Mouse (Mus musculus) intestine, postnatal 0 days (tissue): ENCODE measurements around the gene Platr17. TPM values are rescaled to one million over a fixed set of nuclear protein-coding genes. Genes with fewer than 3 reads are reported as not detected.

Source experiments
- ATAC-seq: fragments of 200-750 bp; cut with Nextera tagmentation; 2 replicates; pipeline ENCODE4 v1.8.0; 2017; ENCODE audit warnings: mild to moderate bottlenecking, moderate TSS enrichment, moderate library complexity
- H3K27ac ChIP-seq: fragments of 300-500 bp; sonication (generic); 2 replicates; pipeline ENCODE4 v1.5.1; 2014; ENCODE audit warnings: mild to moderate bottlenecking, low read depth, low read length, moderate library complexity
- H3K27me3 ChIP-seq: fragments of 300-500 bp; sonication (generic); replicated peaks from 2 replicates; pipeline ENCODE4 v1.6.1; 2014; ENCODE audit warnings: low read length, mixed read lengths; ENCODE audit not compliant: control insufficient read depth, insufficient read depth
- H3K36me3 ChIP-seq: fragments of 300-500 bp; sonication (generic); 2 replicates; pipeline ENCODE4 v1.6.1; 2014; ENCODE audit warnings: mild to moderate bottlenecking, moderate library complexity; ENCODE audit not compliant: control insufficient read depth, insufficient read depth
- H3K4me1 ChIP-seq: fragments of 300-500 bp; sonication (generic); replicated peaks from 2 replicates; pipeline ENCODE4 v1.6.1; 2014; ENCODE audit warnings: antibody characterized with exemption, low read length, mixed read lengths; ENCODE audit not compliant: control insufficient read depth, insufficient read depth
- H3K4me2 ChIP-seq: fragments of 300-500 bp; sonication (generic); replicated peaks from 2 replicates; pipeline ENCODE4 v1.6.1; 2014; ENCODE audit warnings: low read depth, mild to moderate bottlenecking, moderate library complexity
- H3K4me3 ChIP-seq: fragments of 300-500 bp; sonication (generic); 2 replicates; pipeline ENCODE4 v1.5.1; 2014; ENCODE audit warnings: low read depth, low read length
- H3K9ac ChIP-seq: fragments of 300-500 bp; sonication (generic); 2 replicates; pipeline ENCODE4 v1.6.1; 2014; ENCODE audit warnings: mild to moderate bottlenecking, low read depth, low read length
- H3K9me3 ChIP-seq: fragments of 300-500 bp; sonication (generic); 2 replicates; pipeline ENCODE4 v1.6.1; 2016; ENCODE audit warnings: mixed run types; ENCODE audit not compliant: control insufficient read depth
- CTCF ChIP-seq: sonication (generic); IDR thresholded peaks from 2 replicates; pipeline ENCODE4 v1.5.1; 2016; ENCODE audit warnings: low read depth, mild to moderate bottlenecking, control low read depth, antibody characterized with exemption, moderate library complexity
- WGBS: fragments of 180-500 bp; shearing (Covaris S2); extraction: QIAGEN DNeasy Blood & Tissue Kit; methylation state at CpG from one replicate; pipeline ENCODE4 v1.1.7; 2014; 5-methylcytosine and 5-hydroxymethylcytosine counted together
- polyA plus RNA-seq: library from polyadenylated mRNA; unstranded; fragments of >200 nt; fragmentation: Nextera tagmentation; extraction: Ambion mirVana; gene quantifications from 2 replicates; pipeline ENCODE4 v1.2.1, GENCODE M21; 2015

Gene Platr17
- polyA plus RNA-seq, 1 experiment from 2014 or later: 0.25 TPM

DNA sequence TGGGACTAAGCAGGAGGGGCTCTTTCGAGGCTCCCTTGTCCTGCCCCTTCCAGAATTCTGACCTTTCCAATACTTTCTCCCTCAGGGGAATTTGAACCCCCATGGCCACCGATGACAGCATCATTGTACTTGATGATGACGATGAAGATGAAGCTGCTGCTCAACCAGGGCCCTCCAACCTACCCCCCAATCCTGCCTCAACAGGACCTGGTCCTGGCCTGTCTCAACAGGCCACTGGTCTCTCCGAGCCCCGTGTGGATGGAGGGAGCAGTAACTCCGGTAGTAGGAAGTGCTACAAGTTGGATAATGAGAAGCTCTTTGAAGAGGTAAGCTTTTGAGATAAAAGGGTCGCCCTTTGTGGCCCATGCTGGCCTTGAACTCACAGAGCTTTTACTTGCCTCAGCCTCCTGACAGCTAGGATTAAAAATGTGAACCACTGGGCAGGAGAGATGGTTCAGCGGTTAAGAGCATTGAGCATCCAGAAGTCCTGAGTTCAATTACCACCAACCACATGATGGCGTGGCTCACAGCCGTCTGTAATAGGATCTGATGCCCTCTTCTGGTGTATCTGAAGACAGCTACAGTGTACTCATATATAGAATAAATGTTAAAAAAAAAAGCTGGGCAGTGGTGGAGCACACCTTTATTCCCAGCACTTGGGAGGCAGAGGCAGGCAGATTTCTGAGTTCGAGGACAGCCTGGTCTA is 5.6 kb downstream of the Platr17 start:
- Histone ChIP-seq H3K9me3 (no peaks in the 10 kb centered on the region), H3K36me3 (peaks cover 42% of the 10 kb centered on the region), H3K4me2 (peak overlapping the region; percentile 90), H3K27me3 (no peaks in the 10 kb centered on the region), H3K4me3 (peak overlapping the region; percentile 60), H3K9ac (peak overlapping the region; percentile 72; the same call in 1 of the 2 replicates), H3K4me1 (0 out of 2 replicates have a peak, but pooled peaks cover 4% of the 10 kb centered on the region), H3K27ac (peak overlapping the region; percentile 92)
- WGBS: 43% methylated on average over 11 of the region's 11 CpGs
- ATAC-seq: no peak
- peak; percentile 54 for TF ChIP-seq CTCF

DNA sequence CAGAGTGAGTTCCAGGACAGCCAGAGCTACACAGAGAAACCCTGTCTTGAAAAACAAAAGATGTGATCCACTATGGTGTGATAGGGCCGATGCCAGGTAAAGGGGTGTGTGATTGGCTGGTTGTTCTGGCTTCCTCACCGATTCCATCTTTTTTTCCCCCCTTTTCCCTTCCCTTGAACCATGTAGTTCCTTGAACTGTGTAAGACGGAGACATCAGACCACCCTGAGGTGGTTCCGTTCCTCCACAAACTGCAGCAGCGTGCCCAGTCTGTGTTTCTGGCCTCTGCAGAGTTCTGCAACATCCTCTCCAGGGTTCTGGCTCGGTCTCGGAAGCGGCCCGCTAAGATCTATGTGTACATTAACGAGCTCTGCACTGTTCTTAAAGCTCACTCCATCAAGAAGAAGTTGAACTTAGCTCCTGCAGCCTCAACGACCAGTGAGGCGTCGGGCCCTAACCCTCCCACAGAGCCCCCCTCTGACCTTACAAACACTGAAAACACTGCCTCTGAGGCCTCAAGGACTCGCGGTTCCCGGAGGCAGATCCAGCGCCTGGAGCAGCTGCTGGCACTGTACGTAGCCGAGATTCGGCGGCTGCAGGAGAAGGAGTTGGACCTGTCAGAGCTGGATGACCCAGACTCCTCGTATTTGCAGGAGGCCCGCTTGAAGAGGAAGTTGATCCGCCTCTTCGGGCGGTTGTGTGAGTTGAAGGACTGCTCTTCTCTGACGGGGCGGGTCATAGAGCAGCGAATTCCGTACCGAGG is 6.3 kb downstream of the Platr17 start:
- Histone ChIP-seq H3K27me3 (no peaks in the 10 kb centered on the region), H3K4me3 (no peak overlapping the region), H3K4me1 (0 out of 2 replicates have a peak, but pooled peaks cover 4% of the 10 kb centered on the region), H3K9me3 (no peaks in the 10 kb centered on the region), H3K9ac (no peak overlapping the region), H3K36me3 (peaks cover 42% of the 10 kb centered on the region), H3K27ac (no peak overlapping the region), H3K4me2 (no peak overlapping the region)
- WGBS: 92% methylated on average over 31 of the region's 31 CpGs
- TF ChIP-seq CTCF: no peak
- ATAC-seq: no peak

GRCm38 (mm10) chr17:33911813-33912414 is 7.0 kb downstream of the Platr17 start:
- Histone ChIP-seq H3K4me2 (no peak overlapping the region), H3K9ac (no peak overlapping the region), H3K27ac (no peak overlapping the region), H3K27me3 (no peaks in the 10 kb centered on the region), H3K9me3 (no peaks in the 10 kb centered on the region), H3K4me1 (peaks cover 4% of the 10 kb centered on the region; the same call in 1 of the 2 replicates), H3K36me3 (peaks cover 43% of the 10 kb centered on the region), H3K4me3 (no peak overlapping the region)
- ATAC-seq: no peak
- TF ChIP-seq CTCF: no peak
- WGBS: 89% methylated on average over 28 of the region's 28 CpGs

DNA sequence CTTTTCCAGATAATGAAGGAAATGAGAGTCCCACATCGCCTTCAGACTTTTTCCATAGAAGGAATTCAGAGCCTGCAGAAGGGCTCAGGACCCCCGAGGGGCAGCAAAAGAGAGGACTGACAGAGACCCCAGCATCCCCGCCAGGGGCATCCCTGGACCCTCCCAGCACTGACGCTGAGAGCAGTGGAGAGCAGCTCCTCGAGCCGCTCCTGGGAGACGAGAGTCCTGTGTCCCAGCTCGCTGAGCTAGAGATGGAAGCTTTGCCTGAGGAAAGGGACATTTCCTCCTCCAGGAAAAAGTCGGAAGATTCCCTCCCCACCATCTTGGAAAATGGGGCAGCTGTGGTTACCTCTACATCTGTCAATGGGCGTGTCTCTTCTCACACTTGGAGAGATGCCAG is 8.3 kb downstream of the Platr17 start:
- H3K36me3 ChIP-seq: peaks cover 53% of the 10 kb centered on the region
- H3K27ac ChIP-seq: 0 out of 2 replicates have a peak overlapping the region, but pooled peaks have one; percentile 21
- peaks cover 4% of the 10 kb centered on the region; the same call in 1 of the 2 replicates for H3K4me1 ChIP-seq
- no peak overlapping the region for H3K9ac ChIP-seq
- no peaks in the 10 kb centered on the region for H3K27me3 ChIP-seq
- WGBS: 89% methylated on average over 10 of the region's 10 CpGs
- H3K9me3 ChIP-seq: no peaks in the 10 kb centered on the region
- H3K4me2 ChIP-seq: no peak overlapping the region
- H3K4me3 ChIP-seq: no peak overlapping the region
- no peak for TF ChIP-seq CTCF
- ATAC-seq: no peak

- peaks cover 53% of the 10 kb centered on the region for H3K36me3 ChIP-seq
- no peak for TF ChIP-seq CTCF
Measured at GRCm38 (mm10) chr17:33913905-33914304, 9.0 kb downstream of the Platr17 start.

DNA sequence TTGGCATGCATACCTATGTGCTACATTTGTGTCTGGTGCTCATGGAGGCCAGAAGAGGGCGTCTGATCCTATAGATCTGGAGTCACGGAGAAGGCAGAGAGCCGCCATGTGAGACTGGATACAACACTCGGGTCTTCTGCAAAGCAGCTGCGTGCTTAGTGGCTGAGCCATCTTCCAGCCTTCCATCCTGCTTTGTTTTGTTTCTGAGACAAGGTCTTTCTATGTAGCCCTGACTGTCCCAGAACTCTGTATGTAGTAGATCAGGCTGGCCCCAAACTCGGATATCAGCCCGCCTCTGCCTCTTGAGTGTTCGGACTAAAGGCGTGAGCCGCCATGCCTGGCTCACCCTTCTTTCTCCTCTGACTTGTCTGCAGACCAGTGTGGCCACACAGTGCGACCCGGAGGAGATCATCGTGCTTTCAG is 10.0 kb downstream of the Platr17 start:
- no peak overlapping the region for H3K27ac ChIP-seq

More at GRCm38 (mm10) chr17:33913905-33914304, 9.0 kb downstream of the Platr17 start:
- 94% methylated on average over 8 of the region's 8 CpGs for WGBS
- Histone ChIP-seq H3K9ac (no peak overlapping the region), H3K9me3 (no peaks in the 10 kb centered on the region), H3K4me2 (no peak overlapping the region), H3K4me3 (no peak overlapping the region), H3K27ac (0 out of 2 replicates have a peak overlapping the region, but pooled peaks have one; percentile 21), H3K27me3 (no peaks in the 10 kb centered on the region), H3K4me1 (peaks cover 4% of the 10 kb centered on the region; the same call in 1 of the 2 replicates)
- ATAC-seq: no peak

More for the DNA sequence above, 10.0 kb downstream of the Platr17 start:
- peak; percentile 45 for TF ChIP-seq CTCF
- 69% methylated on average over 13 of the region's 13 CpGs for WGBS
- peak overlapping the region; percentile 67; the same call in 1 of the 2 replicates for H3K4me3 ChIP-seq
- H3K4me1 ChIP-seq: peaks cover 4% of the 10 kb centered on the region; the same call in 1 of the 2 replicates
- H3K9me3 ChIP-seq: no peaks in the 10 kb centered on the region
- peaks cover 53% of the 10 kb centered on the region for H3K36me3 ChIP-seq
- peak overlapping the region; percentile 79 for H3K4me2 ChIP-seq
- no peak for ATAC-seq
- H3K27me3 ChIP-seq: no peaks in the 10 kb centered on the region
- H3K9ac ChIP-seq: no peak overlapping the region
